Mouse (Mus musculus) heart, postnatal 0 days (tissue): ENCODE measurements around the gene Exoc3l.

Source experiments
- CTCF ChIP-seq: IDR thresholded peaks from 2 replicates; pipeline ENCODE4 v1.5.1; 2016; ENCODE audit warnings: antibody characterized with exemption, control low read depth, low read depth
- EP300 ChIP-seq: IDR thresholded peaks from 2 replicates; pipeline ENCODE4 v1.6.1; 2016; ENCODE audit warnings: antibody characterized with exemption, low read depth

- TF ChIP-seq CTCF (no peak), EP300 (no peak)
Observed at GRCm38 (mm10) chr8:105286907-105287306, 9.0 kb downstream of the Exoc3l start.
